Mouse (Mus musculus) MEL (cell line): ENCODE results near the gene Rsrp1. TPM values are rescaled to one million over a fixed set of nuclear protein-coding genes. Genes with fewer than 3 reads are reported as not detected.

Experiments used
- DNase-seq: peaks from one replicate; pipeline ENCODE4 v3.0.0; 2011; ENCODE audit warnings: low read depth, low spot score
- H3K27ac ChIP-seq: 2 replicates; pipeline ENCODE4 v1.5.1; 2012; ENCODE audit warnings: low read depth, mild to moderate bottlenecking, control low read depth, low read length, moderate library complexity; ENCODE audit not compliant: control insufficient read depth
- H3K27me3 ChIP-seq, 2 experiments: fragments of 150-350 bp in 1 of 2; sonication (generic) in 1 of 2; 2 replicates each; pipeline ENCODE4 v1.6.1; 2012; ENCODE audit warnings: low read length in 2 of 2, mild to moderate bottlenecking in 2 of 2, improper control_type of control experiment in 1 of 2, moderate library complexity in 1 of 2; ENCODE audit not compliant: insufficient read depth in 2 of 2, control insufficient read depth in 1 of 2
- H3K36me3 ChIP-seq, 2 experiments: 2 replicates each; pipeline ENCODE4 v1.6.1; 2012 to 2014; ENCODE audit warnings: low read length in 2 of 2, improper control_type of control experiment in 1 of 2, inconsistent platforms in 1 of 2, mild to moderate bottlenecking in 1 of 2; ENCODE audit not compliant: insufficient read depth in 2 of 2, control insufficient read depth in 1 of 2
- H3K4me1 ChIP-seq, 2 experiments: fragments of 150-350 bp in 1 of 2; sonication (generic) in 1 of 2; 2 replicates each; pipeline ENCODE4 v1.6.1; 2012; ENCODE audit warnings: low read length in 2 of 2, improper control_type of control experiment in 1 of 2, mild to moderate bottlenecking in 1 of 2; ENCODE audit not compliant: insufficient read depth in 2 of 2, control insufficient read depth in 1 of 2
- H3K4me3 ChIP-seq, 2 experiments: fragments of 150-350 bp in 1 of 2; sonication (generic) in 1 of 2; 2 replicates each; pipeline ENCODE4 v1.5.1; 2012; ENCODE audit warnings: low read depth in 2 of 2, low read length in 2 of 2, mild to moderate bottlenecking in 2 of 2, moderate library complexity in 2 of 2, control low read depth in 1 of 2, improper control_type of control experiment in 1 of 2; ENCODE audit not compliant: control insufficient read depth in 1 of 2, insufficient read depth in 1 of 2
- H3K79me2 ChIP-seq: 2 replicates; pipeline ENCODE4 v1.6.1; 2012; ENCODE audit warnings: mild to moderate bottlenecking, low read length, moderate library complexity; ENCODE audit not compliant: control insufficient read depth, poor library complexity, insufficient read depth
- H3K9ac ChIP-seq: 2 replicates; pipeline ENCODE4 v1.6.1; 2012; ENCODE audit warnings: low read depth, mild to moderate bottlenecking, control low read depth, low read length, moderate library complexity; ENCODE audit not compliant: control insufficient read depth, poor library complexity, severe bottlenecking
- H3K9me3 ChIP-seq: fragments of 150-350 bp; sonication (generic); replicated peaks from 2 replicates; pipeline ENCODE4 v1.6.1; 2012; ENCODE audit warnings: mild to moderate bottlenecking, low read length, improper control_type of control experiment, moderate library complexity; ENCODE audit not compliant: insufficient read depth
- CHD2 ChIP-seq: IDR thresholded peaks from 2 replicates; pipeline ENCODE4 v1.6.1; 2011; ENCODE audit warnings: low read length, improper control_type of control experiment
- CTCF ChIP-seq, 3 experiments: IDR thresholded peaks in 2 of 3; conservative IDR thresholded peaks in 1 of 3; 2 replicates each; pipeline ENCODE4 v1.5.1; 2011 to 2012; ENCODE audit warnings: low read length in 3 of 3, low read depth in 2 of 3, mild to moderate bottlenecking in 2 of 3, improper control_type of control experiment in 1 of 3, inconsistent platforms in 1 of 3, mixed read lengths in 1 of 3, moderate library complexity in 1 of 3; ENCODE audit not compliant: control insufficient read depth in 1 of 3, insufficient read depth in 1 of 3, poor library complexity in 1 of 3, severe bottlenecking in 1 of 3
- JUND ChIP-seq: IDR thresholded peaks from 2 replicates; pipeline ENCODE4 v1.6.1; 2011; ENCODE audit warnings: low read depth, mild to moderate bottlenecking, improper control_type of control experiment, low read length
- MAFK ChIP-seq: IDR thresholded peaks from 2 replicates; pipeline ENCODE4 v1.6.1; 2011; ENCODE audit warnings: low read depth, mild to moderate bottlenecking, low read length, improper control_type of control experiment, borderline replicate concordance
- NELFE ChIP-seq: IDR thresholded peaks from 2 replicates; pipeline ENCODE4 v1.6.1; 2011; ENCODE audit warnings: low read depth, low read length, improper control_type of control experiment
- POLR2AphosphoS5 ChIP-seq: IDR thresholded peaks from 2 replicates; pipeline ENCODE4 v1.6.1; 2012; ENCODE audit warnings: low read depth, borderline replicate concordance, mild to moderate bottlenecking, inconsistent platforms, low read length, moderate library complexity, mixed read lengths
- SIN3A ChIP-seq: IDR thresholded peaks from 2 replicates; pipeline ENCODE4 v1.6.1; 2012; ENCODE audit warnings: low read length, improper control_type of control experiment, inconsistent platforms
- TCF12 ChIP-seq: IDR thresholded peaks from 2 replicates; pipeline ENCODE4 v1.6.1; 2014; ENCODE audit warnings: low read depth, mild to moderate bottlenecking, inconsistent platforms, low read length, improper control_type of control experiment, moderate library complexity
- UBTF ChIP-seq: IDR thresholded peaks from 2 replicates; pipeline ENCODE4 v1.6.1; 2012; ENCODE audit warnings: low read depth, mild to moderate bottlenecking, inconsistent platforms, low read length, improper control_type of control experiment, moderate library complexity, borderline replicate concordance; ENCODE audit not compliant: insufficient read depth
- ZKSCAN1 ChIP-seq: IDR thresholded peaks from 2 replicates; pipeline ENCODE4 v1.6.1; 2012; ENCODE audit warnings: low read depth, mild to moderate bottlenecking, inconsistent platforms, low read length, improper control_type of control experiment, moderate library complexity
- ZMIZ1 ChIP-seq: IDR thresholded peaks from 2 replicates; pipeline ENCODE4 v1.6.1; 2012; ENCODE audit warnings: low read depth, mild to moderate bottlenecking, inconsistent platforms, low read length, improper control_type of control experiment, moderate library complexity
- ZNF384 ChIP-seq: IDR thresholded peaks from 2 replicates; pipeline ENCODE4 v1.6.1; 2012; ENCODE audit warnings: low read depth, mild to moderate bottlenecking, inconsistent platforms, low read length, improper control_type of control experiment
- polyA plus RNA-seq, 2 experiments: library from polyadenylated mRNA; stranded (reverse) in 1 of 2; unstranded in 1 of 2; fragments of >175 nt in 1 of 2; fragments of >200 nt in 1 of 2; gene quantifications; 2 replicates each; pipeline versions ENCODE4 v1.2.1 to v1.2.4; 2012; ENCODE audit warnings: low replicate concordance in 2 of 2, low read depth in 1 of 2; ENCODE audit not compliant: insufficient read length in 2 of 2, insufficient read depth in 1 of 2, missing spikeins in 1 of 2
- total RNA-seq: library from RNA; depleted of rRNA; stranded (reverse); fragments of 300-350 nt; gene quantifications from 2 replicates; pipeline ENCODE4 v1.2.3, GENCODE M21; 2012

Gene Rsrp1
- total and polyA plus RNA-seq, 3 experiments: 59.5 to 110 TPM; not detected in 1

DNA sequence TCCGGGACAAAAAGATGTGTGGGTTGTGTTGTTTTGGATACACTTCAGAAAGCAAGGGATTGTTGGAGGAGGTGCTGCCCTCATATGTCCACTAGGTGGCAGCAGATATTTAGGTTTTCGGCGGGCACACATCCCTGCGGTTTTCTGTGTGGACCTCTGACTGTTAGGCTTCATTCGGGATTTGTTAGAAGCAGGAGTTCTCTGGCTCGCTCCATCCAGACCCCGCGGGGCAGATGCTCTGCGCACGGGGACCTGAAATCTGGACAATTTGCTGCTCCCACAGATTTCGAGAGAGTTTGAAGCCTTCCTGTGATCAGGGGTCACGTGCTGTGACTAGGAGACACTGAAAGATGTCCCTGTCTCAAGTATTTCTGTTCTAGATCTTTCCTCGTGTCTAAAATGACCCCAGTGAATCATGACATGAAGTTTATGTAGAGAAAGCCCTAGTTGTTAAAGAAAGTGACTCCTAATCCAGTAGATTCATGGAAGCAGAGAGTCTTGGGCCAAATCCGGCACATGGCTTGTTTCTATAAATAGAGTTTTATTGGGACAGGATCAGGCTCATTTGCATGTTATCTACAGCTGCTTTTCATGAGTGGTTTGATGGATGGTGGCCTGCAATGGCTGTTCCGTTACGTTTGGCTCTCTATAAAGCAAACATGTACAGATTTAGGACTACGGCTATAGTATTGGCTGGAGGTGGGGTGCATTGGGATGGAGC lies 22.8 kb downstream of the Rsrp1 start (continued):
- TF ChIP-seq ZMIZ1 (no peak), CHD2 (no peak), JUND (no peak)

DNA sequence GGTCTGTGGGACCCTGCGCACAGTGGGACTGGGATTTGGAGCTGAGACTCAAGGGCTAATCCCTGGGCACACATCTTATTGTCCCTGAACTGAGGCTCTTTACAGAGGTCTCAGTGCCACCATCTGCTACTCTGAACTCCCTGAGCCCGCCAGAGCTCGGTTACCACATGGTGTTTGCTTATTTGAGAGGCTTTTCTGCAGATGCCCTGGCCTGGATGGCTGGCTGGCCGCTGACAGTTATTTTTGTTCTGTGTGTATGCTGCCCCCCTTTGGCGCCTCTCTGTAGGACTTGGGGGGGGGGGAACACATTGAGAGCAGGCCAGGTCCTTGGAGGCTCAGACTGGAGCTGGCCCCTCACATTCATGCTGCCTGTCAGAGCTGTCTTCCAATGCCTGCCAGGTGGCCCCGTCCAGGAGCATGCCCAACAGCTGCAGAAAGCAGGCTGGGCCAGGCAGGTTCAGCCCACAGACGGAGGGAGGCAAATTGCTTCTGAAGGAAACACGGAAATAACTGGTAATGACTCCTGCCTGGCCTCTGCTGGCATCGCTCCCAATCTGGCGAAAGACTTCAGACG lies 27.2 kb downstream of the Rsrp1 start:
- Histone ChIP-seq H3K9ac (no peak overlapping the region), H3K27me3 (no peaks in the 10 kb centered on the region), H3K9me3 (no peaks in the 10 kb centered on the region), H3K36me3 (no peaks in the 10 kb centered on the region)
- no peak for TF ChIP-seq NELFE
- peak in 2 of 3 experiments; percentile 22 to 25; a peak in 3 of 6 replicates for TF ChIP-seq CTCF (IDR thresholded peaks at IDR 0.05 in 2 of 3, conservative IDR thresholded peaks at IDR 0.05 in 1 of 3; ENCODE audit: control insufficient read depth in 1 of 3, insufficient read depth in 1 of 3, low read depth in 2 of 3, low read length in 3 of 3, poor library complexity in 1 of 3, severe bottlenecking in 1 of 3)
- TF ChIP-seq, all 39 proteins: peak for 1
- Histone ChIP-seq H3K79me2 (no peaks in the 10 kb centered on the region), H3K4me3 (no peak overlapping the region), H3K27ac (no peak overlapping the region), H3K4me1 (no peaks in the 10 kb centered on the region)
- no peak for DNase-seq

DNA sequence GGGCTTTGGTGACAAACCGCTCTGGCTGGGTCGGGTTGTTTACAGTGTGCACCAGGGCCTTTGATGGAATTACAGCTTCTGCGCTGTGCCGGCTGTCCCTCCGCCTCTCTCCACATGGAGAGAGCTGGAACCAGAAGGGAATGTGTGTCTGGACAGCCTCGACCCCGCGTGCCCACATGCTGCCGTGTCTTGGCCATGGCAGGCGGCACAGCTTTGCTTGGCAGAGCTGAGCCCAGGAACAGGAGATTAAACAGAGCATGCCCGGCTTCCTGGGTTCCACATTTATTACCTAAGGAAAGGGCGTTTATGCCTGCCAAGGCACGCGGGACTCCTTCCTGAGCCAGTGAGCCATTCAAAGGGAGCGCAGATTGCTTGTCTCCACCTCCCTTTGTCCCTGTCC lies 31.1 kb downstream of the Rsrp1 start:
- H3K4me3 ChIP-seq: no peak overlapping the region
- H3K79me2 ChIP-seq: no peaks in the 10 kb centered on the region
- TF ChIP-seq UBTF (no peak), ZKSCAN1 (no peak), CTCF (IDR thresholded peaks at IDR 0.05 in 2 of 3, conservative IDR thresholded peaks at IDR 0.05 in 1 of 3; ENCODE audit: control insufficient read depth in 1 of 3, insufficient read depth in 1 of 3, low read depth in 2 of 3, low read length in 3 of 3, poor library complexity in 1 of 3, severe bottlenecking in 1 of 3) (no peak), ZNF384 (no peak)
- H3K4me1 ChIP-seq: no peaks in the 10 kb centered on the region
- H3K27ac ChIP-seq: no peak overlapping the region
- 0 out of 4 replicates have a peak, but pooled peaks cover 0 to 2% of the 10 kb centered on the region in 2 experiments for H3K27me3 ChIP-seq
- no peaks in the 10 kb centered on the region for H3K9me3 ChIP-seq
- DNase-seq: no peak
- H3K9ac ChIP-seq: no peak overlapping the region
- no peaks in the 10 kb centered on the region for H3K36me3 ChIP-seq

DNA sequence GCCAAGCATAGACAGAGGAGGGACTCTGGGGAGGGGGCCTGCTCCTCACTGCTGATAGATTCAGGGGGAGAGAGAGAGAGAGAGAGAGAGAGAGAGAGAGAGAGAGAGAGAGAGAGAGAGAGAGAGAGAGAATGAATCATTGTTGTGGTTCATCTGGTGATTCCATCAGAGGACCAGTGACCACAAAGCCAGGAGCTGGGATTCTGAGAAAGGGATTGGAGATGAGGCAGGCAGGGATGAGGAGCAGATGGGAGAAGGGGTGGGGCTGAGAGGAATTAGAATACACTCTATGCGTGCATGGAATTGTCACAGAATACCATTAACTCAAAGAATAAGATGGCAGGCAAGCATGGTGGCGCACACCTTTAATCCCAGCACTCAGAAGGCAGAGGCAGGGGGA lies 31.8 kb downstream of the Rsrp1 start:
- no peak overlapping the region for H3K9ac ChIP-seq
- TF ChIP-seq MAFK: no peak
- no peak for TF ChIP-seq TCF12
- TF ChIP-seq SIN3A: no peak
- TF ChIP-seq POLR2AphosphoS5: no peak

More for the DNA sequence above, 31.8 kb downstream of the Rsrp1 start:
- Histone ChIP-seq H3K79me2 (no peaks in the 10 kb centered on the region), H3K9me3 (no peaks in the 10 kb centered on the region), H3K36me3 (no peaks in the 10 kb centered on the region), H3K4me3 (no peak overlapping the region), H3K27ac (no peak overlapping the region), H3K4me1 (no peaks in the 10 kb centered on the region), H3K27me3 (0 out of 4 replicates have a peak, but pooled peaks cover 0 to 2% of the 10 kb centered on the region in 2 experiments)
- no peak for DNase-seq
